Mouse (Mus musculus): ENCODE results near the gene Fbxo42.

Fbxo42 gene

GRCm38 (mm10) chr4:141147112-141148008 is at the start of gene Fbxo42:
Gene Fbxo42 (plus strand): TSS chr4:141147913.
- DNase-seq (ENCODE audit: low read depth): peak; percentile 88

GRCm38 (mm10) chr4:141098935-141099334 is 48.8 kb upstream of the Fbxo42 start:
- peak; percentile 55 for DNase-seq (ENCODE audit: low read depth)

- peak; percentile 56 for DNase-seq (ENCODE audit: low read depth)
These were observed 47.8 kb upstream of the Fbxo42 start for GRCm38 (mm10) chr4:141099956-141100355.

- no peak for DNase-seq (ENCODE audit: low read depth)
These were observed 46.4 kb upstream of the Fbxo42 start for GRCm38 (mm10) chr4:141101291-141101690.

- peak; percentile 56 for DNase-seq (ENCODE audit: low read depth)
These were observed 45.9 kb upstream of the Fbxo42 start for GRCm38 (mm10) chr4:141101855-141102254.

- no peak for DNase-seq (ENCODE audit: low read depth)
These were observed 41.1 kb upstream of the Fbxo42 start for GRCm38 (mm10) chr4:141106526-141107183.

GRCm38 (mm10) chr4:141108196-141108732 is 39.4 kb upstream of the Fbxo42 start:
- DNase-seq (ENCODE audit: low read depth): no peak

- DNase-seq (ENCODE audit: low read depth): no peak
These were observed 33.9 kb upstream of the Fbxo42 start for GRCm38 (mm10) chr4:141113831-141114230.

GRCm38 (mm10) chr4:141114521-141114981 is 33.2 kb upstream of the Fbxo42 start:
- DNase-seq (ENCODE audit: low read depth): no peak

- DNase-seq (ENCODE audit: low read depth): no peak
These were observed 32.3 kb upstream of the Fbxo42 start for GRCm38 (mm10) chr4:141115398-141115797.

- no peak for DNase-seq (ENCODE audit: low read depth)
These were observed 29.0 kb upstream of the Fbxo42 start for GRCm38 (mm10) chr4:141118691-141119090.

- no peak for DNase-seq (ENCODE audit: low read depth)
These were observed 27.0 kb upstream of the Fbxo42 start for GRCm38 (mm10) chr4:141120700-141121099.

- no peak for DNase-seq (ENCODE audit: low read depth)
These were observed 25.1 kb upstream of the Fbxo42 start for GRCm38 (mm10) chr4:141122663-141123062.

- DNase-seq (ENCODE audit: low read depth): no peak
These were observed 24.6 kb upstream of the Fbxo42 start for GRCm38 (mm10) chr4:141123065-141123464.

- no peak for DNase-seq (ENCODE audit: low read depth)
These were observed 18.5 kb upstream of the Fbxo42 start for GRCm38 (mm10) chr4:141129190-141129710.

- DNase-seq (ENCODE audit: low read depth): no peak
These were observed 16.9 kb upstream of the Fbxo42 start for GRCm38 (mm10) chr4:141130704-141131342.

GRCm38 (mm10) chr4:141131531-141132061 is 16.1 kb upstream of the Fbxo42 start:
- no peak for DNase-seq (ENCODE audit: low read depth)

GRCm38 (mm10) chr4:141132191-141132590 is 15.5 kb upstream of the Fbxo42 start:
- DNase-seq (ENCODE audit: low read depth): no peak

- no peak for DNase-seq (ENCODE audit: low read depth)
These were observed 14.5 kb upstream of the Fbxo42 start for GRCm38 (mm10) chr4:141133227-141133626.

GRCm38 (mm10) chr4:141134031-141134441 is 13.7 kb upstream of the Fbxo42 start:
- DNase-seq (ENCODE audit: low read depth): no peak

- no peak for DNase-seq (ENCODE audit: low read depth)
These were observed 12.8 kb upstream of the Fbxo42 start for GRCm38 (mm10) chr4:141134751-141135530.
